Mouse (Mus musculus) stomach, embryonic 16.5 days (tissue): ENCODE results near the gene Hpca. TPM values are rescaled to one million over a fixed set of nuclear protein-coding genes. Genes with fewer than 3 reads are reported as not detected.

ENCODE experiments used
- ATAC-seq: fragments of 200-750 bp; cut with Nextera tagmentation; 2 replicates; pipeline ENCODE4 v1.8.0; 2017; ENCODE audit warnings: moderate number of reproducible peaks, moderate TSS enrichment; ENCODE audit not compliant: insufficient read depth, low FRiP score
- H3K27ac ChIP-seq: fragments of 300-500 bp; sonication (generic); 2 replicates; pipeline ENCODE4 v1.5.1; 2014; ENCODE audit warnings: low read length
- H3K27me3 ChIP-seq: fragments of 300-500 bp; sonication (generic); 2 replicates; pipeline ENCODE4 v1.6.1; 2014; ENCODE audit warnings: low read length, control low read depth, mixed read lengths; ENCODE audit not compliant: control insufficient read depth, insufficient read depth
- H3K36me3 ChIP-seq: fragments of 300-500 bp; sonication (generic); 2 replicates; pipeline ENCODE4 v1.6.1; 2014; ENCODE audit warnings: low read length; ENCODE audit not compliant: control insufficient read depth, insufficient read depth
- H3K4me1 ChIP-seq: fragments of 300-500 bp; sonication (generic); 2 replicates; pipeline ENCODE4 v1.6.1; 2014; ENCODE audit warnings: low read length, control low read depth, mixed read lengths; ENCODE audit not compliant: control insufficient read depth, insufficient read depth
- H3K4me2 ChIP-seq: fragments of 300-500 bp; sonication (generic); 2 replicates; pipeline ENCODE4 v1.6.1; 2014; ENCODE audit warnings: low read depth, low read length, mixed read lengths
- H3K4me3 ChIP-seq: fragments of 300-500 bp; sonication (generic); replicated peaks from 2 replicates; pipeline ENCODE4 v1.5.1; 2014; ENCODE audit warnings: mild to moderate bottlenecking, low read length
- H3K9ac ChIP-seq: fragments of 300-500 bp; sonication (generic); 2 replicates; pipeline ENCODE4 v1.6.1; 2014; ENCODE audit warnings: low read length
- H3K9me3 ChIP-seq: fragments of 300-500 bp; sonication (generic); replicated peaks from 2 replicates; pipeline ENCODE4 v1.6.1; 2016; ENCODE audit warnings: low read length, control low read depth; ENCODE audit not compliant: control insufficient read depth
- WGBS: fragments of 180-500 bp; shearing (Covaris S2); extraction: QIAGEN DNeasy Blood & Tissue Kit; methylation state at CpG from one replicate; pipeline ENCODE4 v1.1.7; 2014; 5-methylcytosine and 5-hydroxymethylcytosine counted together
- polyA plus RNA-seq: library from polyadenylated mRNA; unstranded; fragments of >200 nt; fragmentation: Nextera tagmentation; extraction: Ambion mirVana; gene quantifications from 2 replicates; pipeline ENCODE4 v1.2.1, GENCODE M21; 2015

Gene Hpca
- polyA plus RNA-seq, 1 experiment from 2014 or later = 2.0 TPM

DNA sequence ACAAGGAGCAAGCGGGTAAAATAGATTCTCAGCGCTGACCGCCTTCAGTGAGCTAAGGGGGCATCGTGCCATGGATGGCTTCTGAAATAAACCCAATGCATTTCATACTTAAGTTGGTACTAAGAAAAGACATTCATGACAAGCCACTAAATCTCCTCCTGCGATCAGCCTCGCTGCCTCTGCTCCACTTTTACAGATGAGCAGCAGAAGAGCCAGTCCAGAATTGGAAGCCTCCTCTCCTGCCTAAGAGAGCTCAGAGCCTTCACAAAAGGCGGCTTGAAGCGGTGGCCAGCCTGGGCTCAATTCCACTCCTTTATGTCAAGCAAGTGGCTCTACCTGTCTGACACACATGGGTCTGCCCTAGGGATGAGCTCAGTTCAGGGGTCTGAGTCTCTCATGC is 5.1 kb downstream of the Hpca start:
- ATAC-seq = no peak
- Histone ChIP-seq H3K36me3 (no peaks in the 10 kb centered on the region), H3K9me3 (no peaks in the 10 kb centered on the region), H3K4me2 (no peak overlapping the region), H3K9ac (no peak overlapping the region), H3K27me3 (peaks cover 18% of the 10 kb centered on the region), H3K4me1 (peaks cover 5% of the 10 kb centered on the region; the same call in 1 of the 2 replicates), H3K27ac (no peak overlapping the region), H3K4me3 (no peak overlapping the region)
- WGBS = 90% methylated on average over 8 of the region's 8 CpGs

DNA sequence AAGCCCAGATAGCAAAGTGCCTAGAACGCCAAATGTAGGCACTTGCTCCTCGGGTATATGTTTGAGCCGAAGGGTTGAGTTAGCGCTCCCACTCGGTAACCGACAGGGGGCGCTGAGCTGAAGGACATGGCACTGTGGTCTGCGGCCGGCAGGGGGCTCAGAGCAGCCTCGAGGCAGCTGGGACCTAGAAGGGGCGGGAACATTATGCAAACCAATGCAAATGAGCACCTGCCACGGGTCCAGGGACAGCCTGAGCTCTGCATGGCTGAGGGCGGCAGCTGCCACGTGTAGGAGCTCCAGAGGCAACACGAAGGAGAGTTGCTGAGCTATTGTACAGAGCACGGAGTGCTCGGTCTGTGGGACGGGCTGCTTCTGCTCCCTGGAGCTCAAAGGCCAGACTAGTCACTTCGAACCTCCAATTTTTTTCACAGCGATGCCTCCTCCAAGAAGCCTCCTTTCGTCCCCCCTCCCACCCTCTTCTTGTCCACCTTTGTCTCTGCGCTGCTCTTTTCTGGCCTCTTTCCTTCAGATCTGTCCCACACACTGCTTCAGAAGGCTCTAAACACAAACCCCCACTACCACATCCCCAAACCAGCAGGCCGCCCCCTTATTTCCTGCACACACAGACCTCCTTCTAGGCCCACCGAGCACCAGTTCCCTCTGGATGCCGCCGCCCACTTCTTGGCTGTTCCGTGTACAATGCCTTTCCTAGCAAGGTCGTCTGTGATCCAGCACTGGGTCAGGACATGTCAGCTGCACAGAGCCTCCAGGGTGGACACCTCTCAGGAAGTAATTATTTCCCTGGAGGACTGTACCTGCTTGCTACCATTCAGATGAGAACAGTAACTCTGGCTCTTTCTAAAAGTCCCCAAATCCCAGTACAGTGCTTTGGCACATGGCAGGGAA is 8.5 kb downstream of the Hpca start:
- no peak overlapping the region for H3K4me2 ChIP-seq
- H3K27ac ChIP-seq = no peak overlapping the region

DNA sequence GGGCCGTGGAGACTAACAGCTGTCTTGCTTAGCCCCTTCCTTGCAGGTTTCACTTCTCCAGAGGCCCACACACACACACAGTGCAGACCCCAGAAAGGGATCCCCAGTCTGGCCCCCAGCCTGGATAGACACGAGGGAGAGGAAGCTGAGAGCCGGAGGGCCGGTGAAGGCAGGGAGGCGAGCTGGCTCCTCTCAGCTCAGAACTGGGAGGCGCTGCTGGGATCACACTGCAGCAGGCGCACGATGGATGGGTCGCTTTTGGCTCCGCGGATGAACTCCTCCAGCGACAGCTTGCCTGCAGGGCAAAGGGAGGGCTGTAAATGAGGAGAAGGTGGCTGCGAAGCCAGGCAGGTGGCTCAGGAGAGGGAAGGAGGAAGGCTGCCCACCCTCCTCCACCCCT is 9.6 kb downstream of the Hpca start:
- H3K4me1 ChIP-seq = no peaks in the 10 kb centered on the region; the same call in 1 of the 2 replicates
- H3K9me3 ChIP-seq = no peaks in the 10 kb centered on the region
- peak overlapping the region; percentile 25 for H3K4me2 ChIP-seq
- no peak overlapping the region for H3K4me3 ChIP-seq
- H3K27ac ChIP-seq = no peak overlapping the region
- 0 out of 2 replicates have a peak, but pooled peaks have one; percentile 8 for ATAC-seq
- WGBS = 39% methylated on average over 12 of the region's 13 CpGs
- H3K9ac ChIP-seq = peak overlapping the region; percentile 44; the same call in 1 of the 2 replicates
- no peaks in the 10 kb centered on the region for H3K36me3 ChIP-seq
- no peaks in the 10 kb centered on the region for H3K27me3 ChIP-seq

More for the DNA sequence above, 8.5 kb downstream of the Hpca start:
- WGBS = 32% methylated on average over 28 of the region's 28 CpGs
- Histone ChIP-seq H3K9ac (no peak overlapping the region), H3K4me3 (no peak overlapping the region), H3K27me3 (no peaks in the 10 kb centered on the region), H3K4me1 (no peaks in the 10 kb centered on the region), H3K9me3 (no peaks in the 10 kb centered on the region), H3K36me3 (no peaks in the 10 kb centered on the region)
- peak; percentile 35; the same call in 1 of the 2 replicates for ATAC-seq

DNA sequence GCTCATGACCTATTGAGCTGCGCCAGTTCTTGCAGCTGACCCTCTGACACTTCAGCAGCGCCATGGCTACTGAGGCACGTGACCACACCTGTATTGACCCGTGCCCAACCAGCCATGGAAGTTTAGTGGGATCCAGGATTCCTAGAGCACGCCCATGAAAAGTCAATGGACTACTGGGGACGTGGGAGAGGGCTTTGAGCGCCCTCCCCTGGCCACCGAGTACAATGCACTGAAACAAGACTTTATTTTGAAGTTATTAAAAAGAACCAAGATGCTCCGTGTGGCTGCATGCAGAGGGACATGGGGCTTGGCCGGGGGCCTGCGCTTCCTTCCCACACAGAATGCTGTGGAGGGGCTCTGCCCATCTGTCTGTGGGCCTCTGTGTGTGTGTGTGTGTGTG is 10.5 kb downstream of the Hpca start:
- H3K9ac ChIP-seq = no peak overlapping the region
- no peak overlapping the region for H3K4me3 ChIP-seq
- no peak overlapping the region for H3K4me2 ChIP-seq
- no peaks in the 10 kb centered on the region for H3K9me3 ChIP-seq
- H3K4me1 ChIP-seq = peaks cover under 1% of the 10 kb centered on the region; the same call in 1 of the 2 replicates
- no peak for ATAC-seq
- WGBS = 51% methylated on average over 11 of the region's 11 CpGs
- H3K27ac ChIP-seq = no peak overlapping the region
- H3K36me3 ChIP-seq = no peaks in the 10 kb centered on the region
- H3K27me3 ChIP-seq = no peaks in the 10 kb centered on the region

GRCm38 (mm10) chr4:129110804-129111203 is 11.0 kb downstream of the Hpca start:
- Histone ChIP-seq H3K9me3 (no peaks in the 10 kb centered on the region), H3K4me1 (peaks cover 4% of the 10 kb centered on the region), H3K9ac (no peak overlapping the region), H3K4me3 (no peak overlapping the region), H3K36me3 (no peaks in the 10 kb centered on the region), H3K4me2 (no peak overlapping the region), H3K27me3 (no peaks in the 10 kb centered on the region), H3K27ac (no peak overlapping the region)
- 82% methylated on average over 6 of the region's 6 CpGs for WGBS
- no peak for ATAC-seq

DNA sequence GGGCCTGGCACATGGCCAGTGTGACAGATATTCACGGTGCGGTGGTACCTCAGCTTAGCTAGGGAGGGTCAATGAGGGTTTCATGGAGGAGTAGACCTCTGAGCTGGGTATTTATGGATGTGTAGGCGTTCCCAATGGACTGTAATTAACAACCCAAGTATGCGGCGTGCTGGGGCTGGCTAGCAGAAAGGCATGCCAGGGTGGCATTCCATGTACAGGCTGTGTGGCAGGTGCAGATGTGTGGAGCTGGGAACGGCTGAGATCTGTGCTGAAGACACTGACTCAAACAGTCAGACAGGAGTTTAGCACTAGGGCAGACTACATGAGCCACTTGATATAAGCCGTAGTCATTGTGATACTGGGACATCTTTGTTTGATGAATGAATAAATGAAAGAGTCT is 13.2 kb downstream of the Hpca start:
- ATAC-seq = no peak
- Histone ChIP-seq H3K9ac (no peak overlapping the region), H3K9me3 (no peaks in the 10 kb centered on the region), H3K36me3 (no peaks in the 10 kb centered on the region), H3K4me3 (no peak overlapping the region), H3K27ac (no peak overlapping the region), H3K4me2 (no peak overlapping the region), H3K4me1 (peaks cover 9% of the 10 kb centered on the region), H3K27me3 (no peaks in the 10 kb centered on the region)
- 76% methylated on average over 7 of the region's 7 CpGs for WGBS

GRCm38 (mm10) chr4:129107348-129107899 is 14.4 kb downstream of the Hpca start:
- Histone ChIP-seq H3K4me2 (peak overlapping the region; percentile 41), H3K27ac (peak overlapping the region; percentile 71), H3K9me3 (no peaks in the 10 kb centered on the region), H3K9ac (no peak overlapping the region), H3K4me1 (peaks cover 9% of the 10 kb centered on the region), H3K4me3 (no peak overlapping the region), H3K27me3 (no peaks in the 10 kb centered on the region), H3K36me3 (no peaks in the 10 kb centered on the region)
- ATAC-seq = peak; percentile 3; the same call in 1 of the 2 replicates
- 60% methylated on average over 10 of the region's 10 CpGs for WGBS

DNA sequence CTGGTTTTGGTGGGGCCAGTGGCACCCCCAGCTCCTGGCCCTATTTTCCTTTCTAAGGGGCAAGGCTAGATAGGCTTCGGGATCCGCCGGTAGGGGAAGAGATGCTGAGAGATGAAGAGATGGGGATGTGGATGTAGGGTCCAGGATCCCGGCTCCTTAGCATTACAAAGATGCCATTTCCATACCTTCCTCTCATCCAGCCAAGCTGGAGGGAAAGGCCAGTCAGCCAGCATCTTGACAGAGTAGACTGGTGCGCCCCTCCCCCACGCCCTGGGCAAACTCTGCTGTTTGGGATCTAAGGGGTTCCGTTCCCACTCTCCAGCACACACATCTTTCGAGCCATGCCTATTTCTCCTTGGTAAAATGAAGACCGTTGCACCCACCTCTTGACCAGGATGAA is 15.8 kb downstream of the Hpca start:
- Histone ChIP-seq H3K4me2 (peak overlapping the region; percentile 41), H3K9me3 (no peaks in the 10 kb centered on the region), H3K4me3 (peak overlapping the region; percentile 42), H3K9ac (peak overlapping the region; percentile 24; the same call in 1 of the 2 replicates), H3K4me1 (peaks cover 9% of the 10 kb centered on the region), H3K27ac (peak overlapping the region; percentile 3; the same call in 1 of the 2 replicates), H3K27me3 (no peaks in the 10 kb centered on the region), H3K36me3 (no peaks in the 10 kb centered on the region)
- 29% methylated on average over 9 of the region's 9 CpGs for WGBS
- ATAC-seq = no peak

DNA sequence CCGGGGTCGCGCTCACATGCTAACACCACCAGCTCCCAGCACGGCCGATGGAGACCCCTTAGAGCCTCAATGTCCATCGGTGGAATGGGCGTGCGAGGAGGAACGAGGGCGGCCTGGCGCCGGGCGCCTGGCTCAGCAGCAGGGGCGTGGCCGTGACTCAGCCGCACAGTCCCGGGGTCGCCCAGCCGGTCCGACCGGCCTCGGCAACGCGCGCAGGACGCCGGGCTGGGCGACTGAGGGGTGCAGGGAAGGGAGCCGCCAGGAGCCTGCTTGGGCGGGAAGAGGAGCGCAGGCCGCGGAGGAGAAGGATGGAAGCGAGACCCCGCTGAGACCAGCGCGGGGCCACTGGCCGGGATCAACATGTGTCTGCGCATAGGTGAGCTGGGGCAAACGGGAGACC is 16.5 kb downstream of the Hpca start, which contains the start of gene Tmem54:
TSS of gene Tmem54 (plus strand) at position 193 of the 400 bp plus-strand sequence.
- H3K9me3 ChIP-seq = no peaks in the 10 kb centered on the region
- peak within 1 kb of the TSS; percentile 41 for H3K4me2 ChIP-seq
- H3K4me1 ChIP-seq = peaks cover 9% of the 10 kb centered on the region
- H3K27ac ChIP-seq = peak within 1 kb of the TSS; percentile 3; the same call in 1 of the 2 replicates
- peak within 1 kb of the TSS; percentile 42 for H3K4me3 ChIP-seq
- no peaks in the 10 kb centered on the region for H3K36me3 ChIP-seq
- H3K27me3 ChIP-seq = no peaks in the 10 kb centered on the region
- peak; percentile 86 for ATAC-seq
- H3K9ac ChIP-seq = peak within 1 kb of the TSS; percentile 24
- WGBS = under 1% methylated on average over 40 of the region's 40 CpGs
